Mouse (Mus musculus): Measurements from ENCODE around the gene Usf3. TPM values are rescaled to one million over a fixed set of nuclear protein-coding genes. Genes with fewer than 3 reads are reported as not detected.

Gene Usf3
- polyA plus RNA-seq, 1 experiment from 2014 or later: 4.1 TPM

Other genes starting within 250 kb of the Usf3 start
- gene Qtrt2, start 246.4 kb upstream of the Usf3 start, polyA plus RNA-seq (2016; fragmentation: Nextera tagmentation; extraction: Ambion mirVana): 29.3 and 30.3 TPM in 2 replicates
- gene Zdhhc23, start 193.5 kb upstream of the Usf3 start, polyA plus RNA-seq (2016; fragmentation: Nextera tagmentation; extraction: Ambion mirVana): 0.60 and 0.75 TPM in 2 replicates
- 3.3 and 4.2 TPM in 2 replicates for gene Gramd1c, start 109.9 kb upstream of the Usf3 start, polyA plus RNA-seq (2016; fragmentation: Nextera tagmentation; extraction: Ambion mirVana)
- gene Atp6v1a, start 33.5 kb upstream of the Usf3 start, polyA plus RNA-seq (2016; fragmentation: Nextera tagmentation; extraction: Ambion mirVana): 54.6 and 59.8 TPM in 2 replicates
- 101 and 106 TPM in 2 replicates for gene Naa50, start 33.4 kb upstream of the Usf3 start, polyA plus RNA-seq (2016; fragmentation: Nextera tagmentation; extraction: Ambion mirVana)
- 0.98 and 1.1 TPM in 2 replicates for gene Sidt1, start 159.9 kb downstream of the Usf3 start, polyA plus RNA-seq (2016; fragmentation: Nextera tagmentation; extraction: Ambion mirVana)
- gene Spice1, start 173.9 kb downstream of the Usf3 start, polyA plus RNA-seq (2016; fragmentation: Nextera tagmentation; extraction: Ambion mirVana): 26.6 and 34.4 TPM in 2 replicates
- 1.8 TPM in 2 replicates for gene Cfap44, start 221.6 kb downstream of the Usf3 start, polyA plus RNA-seq (2016; fragmentation: Nextera tagmentation; extraction: Ambion mirVana)

All from midbrain, embryonic 12.5 days (tissue).